Comparison of ENCODE assay signal across 12 mouse cellular contexts in the genomic region with DNA sequence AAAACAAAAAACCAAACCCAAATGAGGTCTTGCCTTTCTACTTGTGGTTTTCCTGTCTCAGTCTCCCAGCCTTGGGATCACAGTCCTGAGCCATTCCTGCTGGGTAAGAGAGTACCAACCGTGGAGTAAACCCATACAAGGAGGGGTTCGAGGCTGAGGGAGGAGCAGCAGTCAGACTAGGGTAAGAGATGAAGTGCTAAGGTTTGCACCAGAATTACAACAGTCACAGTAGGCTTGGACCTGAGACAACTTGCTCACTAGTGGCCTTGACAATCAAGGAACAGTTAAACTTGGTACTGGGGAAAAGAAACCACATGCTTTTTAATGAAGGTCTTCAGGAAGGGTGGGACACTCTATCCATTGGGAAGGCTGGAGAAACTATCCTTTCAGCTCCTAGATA. TPM values are rescaled to one million over a fixed set of nuclear protein-coding genes. Genes with fewer than 3 reads are reported as not detected.
DNase-seq lines count a peak whose midpoint lies in the region.
"Had no signal": no experiment of that assay in that cellular context is flagged by ENCODE, and none has a peak within 500 bp of the region (broad histone marks: within the 10 kb centered on the region; RNA-seq: fewer than 3 reads in every experiment).

No protein-coding gene starts in this region.

- intact Hi-C loops in heart, postnatal 36 days (cut with DNase I): no loop called here

- DNase-seq in adrenal gland, adult 8-10 months: peak; percentile 2
- no peak for DNase-seq in adrenal gland, adult 18-20 months (ENCODE audit: low spot score in 2 of 2)
- peak; percentile 87 for DNase-seq in heart, adult 11 months
- no peak for DNase-seq in heart, postnatal 36 days
- DNase-seq in cerebellum, adult 11-12 months: no peak
- DNase-seq: adrenal gland, postnatal 25 days; cerebellum, adult 11 months; cerebellum, adult 2 months; cerebellum, adult 9-10 months; cerebellum, postnatal 10 days; cerebellum, postnatal 25 days had no signal

RNA-seq across cellular contexts. Expression of a gene that starts 44.6 kb away (rescaled TPM):
- 1 to 10 TPM in 2 of 4 experiments, under 1 TPM in 2; 0.38 to 1.3 (median 0.97) TPM for total RNA-seq in adrenal gland, adult 8-10 months (2022)
- under 1 TPM; 0.30 to 0.54 TPM for total RNA-seq in adrenal gland, adult 18-20 months (2021)
- 1 to 10 TPM; 1.7 to 1.8 TPM for total RNA-seq in heart, postnatal 36 days (2021)
- total RNA-seq: MEL had no signal

Comparison
In these comparisons a context has a peak if more than half of its experiments do, and no peak if none do; other contexts are left out.
1. DNase-seq: peak in adrenal gland, adult 8-10 months (single experiment) and heart, adult 11 months (single experiment); none in adrenal gland, adult 18-20 months (0 of 2), heart, postnatal 36 days (0 of 2) and cerebellum, adult 11-12 months (single experiment).